Mouse (Mus musculus): ENCODE data around the gene Trip6. TPM values are rescaled to one million over a fixed set of nuclear protein-coding genes. Genes with fewer than 3 reads are reported as not detected.

Gene Trip6
- polyA plus RNA-seq, 1 experiment: 59.3 TPM

DNA sequence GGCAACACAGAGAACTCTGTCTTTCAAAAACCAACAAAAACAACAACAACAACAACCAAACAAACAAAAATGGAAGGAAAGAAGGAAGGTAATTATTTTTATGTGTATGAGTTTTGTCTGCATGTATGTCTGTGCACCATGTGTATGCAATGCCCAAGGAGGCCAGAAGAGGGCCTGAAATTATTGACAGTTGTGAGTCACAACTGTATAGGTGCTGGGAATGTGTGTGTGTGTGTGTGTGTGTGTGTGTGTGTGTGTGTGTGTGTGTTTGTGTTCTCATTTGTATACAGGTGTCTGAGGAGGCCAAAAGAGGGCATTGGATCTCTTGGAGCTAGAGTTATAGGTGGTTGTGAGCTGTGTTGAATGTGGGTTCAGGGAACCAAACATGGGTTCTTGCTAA lies 29.7 kb upstream of the Trip6 start:
- no peak for TF ChIP-seq GATA1 (IDR thresholded peaks at IDR 0.05; ENCODE audit: low read length)

DNA sequence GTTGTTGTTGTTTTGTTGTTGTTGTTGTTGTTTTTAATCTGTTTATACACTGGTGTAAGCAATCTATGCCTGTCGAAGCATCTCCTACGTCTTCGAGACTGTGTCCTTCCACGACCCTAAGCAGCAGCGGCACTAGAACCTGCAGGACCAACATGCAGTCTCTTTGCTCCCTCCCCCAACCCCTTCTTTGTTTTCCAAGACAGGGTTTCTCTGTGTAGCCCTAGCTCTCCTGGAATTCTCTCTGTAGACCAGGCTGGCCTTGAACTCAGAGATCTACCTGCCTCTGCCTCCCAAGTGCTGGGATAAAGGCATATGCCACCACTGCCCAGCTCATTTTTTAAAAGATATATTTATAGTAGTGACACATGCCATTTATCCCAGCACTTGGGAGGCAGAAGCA lies 29.2 kb upstream of the Trip6 start:
- TF ChIP-seq GATA1 (IDR thresholded peaks at IDR 0.05; ENCODE audit: low read length): no peak

DNA sequence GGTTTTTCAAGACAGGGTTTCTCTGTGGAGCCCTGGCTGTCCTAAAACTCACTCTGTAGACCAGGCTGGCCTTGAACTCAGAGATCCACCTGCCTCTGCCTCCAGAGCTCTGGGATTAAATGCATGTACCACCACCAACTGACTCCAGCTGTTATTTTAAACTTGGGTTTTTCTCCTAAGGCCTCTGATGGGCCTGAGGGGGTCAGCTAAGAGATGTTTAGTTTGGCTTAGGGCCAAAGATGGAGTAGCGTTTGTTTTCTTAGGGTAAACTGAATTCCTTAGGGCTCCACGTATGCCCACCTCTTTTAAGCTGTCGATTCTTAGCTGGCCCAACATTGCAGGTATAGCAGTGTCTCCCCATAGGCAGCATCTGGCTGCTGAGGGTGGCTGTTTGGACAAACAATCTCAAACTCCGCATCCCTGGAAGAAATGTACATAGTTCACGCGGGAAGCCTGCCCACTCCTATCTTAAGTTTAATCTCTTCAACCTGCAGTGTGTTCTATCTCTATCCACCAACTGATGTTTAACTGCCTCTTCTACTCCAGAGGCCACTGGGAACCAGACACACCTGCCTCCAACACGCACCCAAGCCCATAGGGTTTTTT lies 28.3 kb upstream of the Trip6 start:
- no peak for TF ChIP-seq GATA1 (IDR thresholded peaks at IDR 0.05; ENCODE audit: low read length)

DNA sequence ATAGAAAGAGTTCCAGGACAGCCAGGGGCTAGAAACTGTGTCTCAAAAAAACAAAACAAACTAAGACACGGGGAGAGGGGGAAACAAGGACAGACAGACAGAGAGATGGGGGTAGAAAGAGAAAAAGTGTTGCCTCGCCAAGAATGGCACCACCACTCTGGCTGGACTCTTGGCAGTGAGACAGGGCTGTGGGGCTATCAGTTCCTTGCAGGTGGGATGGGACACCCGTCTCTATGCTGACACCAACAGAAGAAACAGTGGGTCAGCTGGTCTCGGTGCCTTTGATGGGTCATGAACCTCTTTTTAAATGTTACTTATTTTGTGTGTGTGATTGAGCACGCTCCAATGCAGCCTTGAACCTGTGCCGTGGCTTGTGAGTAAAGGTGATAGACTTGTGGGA lies 26.0 kb upstream of the Trip6 start:
- TF ChIP-seq GATA1 (IDR thresholded peaks at IDR 0.05; ENCODE audit: low read length): no peak

DNA sequence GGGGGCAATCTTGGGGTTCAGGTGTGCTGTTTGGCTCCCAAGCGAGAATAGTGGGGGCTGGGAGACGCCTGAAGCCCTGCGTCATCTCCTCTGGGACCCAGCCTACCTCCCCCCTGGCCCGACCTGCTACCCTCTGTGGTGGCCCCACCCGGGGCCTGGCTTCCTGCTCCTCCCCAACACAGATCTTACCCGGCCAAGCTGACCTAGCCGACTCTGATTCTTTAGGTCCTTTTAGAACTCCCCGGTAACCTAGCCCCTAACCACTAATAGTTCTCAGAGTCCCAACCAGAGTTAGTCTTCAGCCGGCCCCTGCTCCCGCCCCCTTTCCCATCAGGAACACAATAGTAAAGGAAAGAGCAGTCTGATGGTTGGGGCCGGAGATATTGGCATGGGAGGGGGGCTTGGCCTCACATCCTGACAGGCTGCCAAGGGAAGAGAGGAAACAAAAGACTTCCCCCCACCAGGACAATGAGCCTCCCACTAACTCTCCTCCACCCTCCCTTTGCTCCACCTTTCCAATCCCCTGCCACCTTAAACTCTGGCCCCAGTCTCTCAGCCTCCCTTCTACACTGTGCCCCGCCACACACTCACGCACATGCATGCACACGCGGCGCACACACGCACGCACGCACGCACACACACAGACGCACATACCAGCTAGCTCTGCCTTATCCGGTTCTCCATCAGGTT lies 25.2 kb upstream of the Trip6 start:
- TF ChIP-seq GATA1 (IDR thresholded peaks at IDR 0.05; ENCODE audit: low read length): no peak

DNA sequence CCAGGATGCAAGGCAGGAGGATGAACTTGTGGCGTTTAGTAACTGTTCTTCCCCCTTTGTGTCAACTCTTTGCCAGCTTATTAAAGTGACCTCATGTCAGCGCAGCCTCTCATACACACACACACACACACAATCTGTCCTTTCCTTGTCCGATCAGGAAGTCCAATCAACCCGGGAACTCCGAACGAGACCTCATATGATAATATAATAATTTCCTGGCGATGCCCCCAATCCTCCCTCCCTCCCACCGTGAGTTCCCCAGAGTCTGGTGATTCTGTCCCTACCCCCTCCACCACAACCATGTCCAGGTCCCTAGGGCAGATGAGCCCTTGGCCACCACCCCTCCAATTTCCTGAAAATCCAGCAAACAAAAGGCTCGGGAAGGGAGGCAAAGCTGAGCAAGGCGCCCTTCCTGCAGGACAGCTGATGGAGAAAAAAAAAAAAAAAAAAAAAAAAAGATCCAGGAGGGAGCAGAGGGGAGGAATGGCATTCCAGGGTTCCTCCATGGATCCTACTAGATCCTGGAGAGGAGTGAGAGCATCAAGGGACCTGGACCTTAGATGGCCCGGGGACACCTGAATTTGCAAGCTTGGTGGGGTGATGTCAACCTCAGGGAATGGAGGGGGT lies 24.6 kb upstream of the Trip6 start:
- TF ChIP-seq GATA1 (IDR thresholded peaks at IDR 0.05; ENCODE audit: low read length): no peak

DNA sequence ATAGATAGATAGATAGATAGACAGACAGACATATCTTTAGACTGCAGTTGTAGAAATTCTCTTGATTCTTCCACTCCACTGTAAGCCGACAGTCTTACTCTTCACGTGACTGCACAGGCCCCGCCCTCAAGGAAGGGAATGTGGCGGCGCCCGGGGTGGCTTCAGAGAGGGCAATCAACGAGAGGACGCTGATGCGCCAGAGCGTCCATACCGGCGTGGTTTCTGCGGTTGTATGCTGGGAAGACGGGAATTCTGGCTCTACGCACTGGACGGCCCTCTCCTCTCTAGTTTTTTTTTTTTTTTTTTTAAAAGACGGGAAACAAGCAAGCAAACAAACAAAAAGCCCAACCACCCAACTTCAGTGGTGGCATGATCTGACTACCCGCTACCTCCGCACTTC lies 24.1 kb upstream of the Trip6 start:
- TF ChIP-seq GATA1 (IDR thresholded peaks at IDR 0.05; ENCODE audit: low read length): no peak

DNA sequence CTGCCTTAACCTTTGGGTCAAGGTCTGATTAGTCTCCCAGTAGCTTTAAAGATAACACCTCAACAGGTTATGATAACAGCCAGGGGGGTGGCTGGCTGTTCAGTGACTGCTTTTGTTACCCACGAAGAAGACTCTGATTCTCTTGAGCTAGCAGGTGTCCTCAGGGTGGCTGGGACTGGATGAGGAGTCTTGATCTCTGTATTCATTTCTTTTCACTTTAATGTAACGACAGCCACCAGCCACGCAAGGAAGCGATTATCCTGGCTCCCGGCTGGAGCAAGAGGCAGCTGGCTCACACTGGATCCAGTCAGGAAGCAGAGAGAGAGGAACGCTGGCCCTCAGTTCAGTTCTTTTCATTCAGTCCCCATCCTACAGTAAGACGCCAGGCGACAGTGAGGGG lies 23.0 kb upstream of the Trip6 start:
- no peak for TF ChIP-seq GATA1 (IDR thresholded peaks at IDR 0.05; ENCODE audit: low read length)

DNA sequence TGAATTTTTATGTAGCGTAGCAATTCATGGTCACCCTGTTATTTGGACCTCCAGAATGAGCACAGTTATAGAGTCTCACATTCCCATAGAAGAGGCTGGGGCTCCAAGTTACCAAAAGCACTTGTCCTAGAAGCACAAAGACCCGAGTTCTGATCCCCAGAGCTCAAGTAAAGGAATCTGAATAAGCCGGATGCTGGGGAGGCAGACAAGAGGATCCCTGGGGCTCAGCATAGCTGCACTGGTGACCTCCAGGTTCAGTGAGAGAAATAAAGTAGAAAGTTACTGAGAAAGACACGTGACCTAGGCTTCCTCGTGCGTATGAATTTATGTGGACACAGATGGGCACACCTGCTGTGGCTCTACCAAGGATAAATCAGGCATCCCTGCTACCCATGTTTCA lies 20.9 kb upstream of the Trip6 start:
- TF ChIP-seq GATA1 (IDR thresholded peaks at IDR 0.05; ENCODE audit: low read length): no peak

DNA sequence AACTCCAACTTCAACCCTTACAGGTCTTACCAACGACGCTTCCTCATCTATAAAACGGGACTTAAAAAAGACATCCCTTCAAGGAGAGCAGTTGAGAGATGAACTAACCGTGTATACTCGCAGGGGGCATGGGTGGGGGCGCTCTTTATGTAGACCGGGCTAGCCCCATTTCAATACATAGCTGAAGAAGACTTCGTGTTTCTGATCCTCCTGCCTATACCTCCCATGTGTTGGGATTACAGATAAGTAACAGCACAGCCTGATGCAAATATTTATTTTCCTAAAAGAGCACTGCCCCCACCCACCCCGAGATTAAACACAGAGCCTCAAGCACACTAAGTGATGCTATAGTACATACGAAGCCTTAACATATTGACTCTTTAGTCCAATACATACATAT lies 20.1 kb upstream of the Trip6 start:
- TF ChIP-seq GATA1 (IDR thresholded peaks at IDR 0.05; ENCODE audit: low read length): no peak

DNA sequence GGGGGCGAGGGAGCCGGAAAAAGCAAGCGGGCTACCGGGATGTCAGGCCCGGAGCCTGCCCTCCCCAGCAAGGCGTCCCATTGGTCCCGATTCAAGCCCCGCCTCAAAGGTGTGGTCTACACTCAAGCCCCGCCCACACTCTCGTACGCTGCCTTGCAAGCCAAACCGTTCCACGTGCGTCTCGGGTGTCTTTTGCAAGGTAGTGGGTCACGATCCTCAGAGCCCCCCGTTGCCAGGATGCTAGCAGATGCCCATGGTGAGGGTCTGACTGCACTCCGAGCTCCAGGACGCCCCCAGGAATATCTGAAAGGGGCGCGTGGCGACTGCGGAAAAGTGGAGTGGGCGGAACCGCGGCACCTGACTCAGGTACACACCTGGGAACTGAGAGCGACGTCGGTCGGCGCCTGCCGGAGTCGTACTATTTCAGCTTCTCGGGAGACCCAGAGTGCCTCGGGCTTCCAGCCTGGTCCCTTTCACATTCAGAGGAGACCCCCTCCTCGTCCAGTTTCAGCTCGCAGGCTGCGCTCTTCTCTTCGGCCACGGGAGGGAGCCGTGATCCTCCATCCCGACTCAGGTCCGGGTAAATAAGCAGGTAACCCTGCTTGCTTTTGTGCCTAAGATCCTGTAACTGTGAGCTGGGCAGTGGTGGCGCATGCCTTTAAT lies 19.4 kb upstream of the Trip6 start, which contains the start of gene Slc12a9:
Slc12a9 (minus strand) TSS at position 86 of the 663 bp plus-strand sequence.
- no peak for TF ChIP-seq GATA1 (IDR thresholded peaks at IDR 0.05; ENCODE audit: low read length)

DNA sequence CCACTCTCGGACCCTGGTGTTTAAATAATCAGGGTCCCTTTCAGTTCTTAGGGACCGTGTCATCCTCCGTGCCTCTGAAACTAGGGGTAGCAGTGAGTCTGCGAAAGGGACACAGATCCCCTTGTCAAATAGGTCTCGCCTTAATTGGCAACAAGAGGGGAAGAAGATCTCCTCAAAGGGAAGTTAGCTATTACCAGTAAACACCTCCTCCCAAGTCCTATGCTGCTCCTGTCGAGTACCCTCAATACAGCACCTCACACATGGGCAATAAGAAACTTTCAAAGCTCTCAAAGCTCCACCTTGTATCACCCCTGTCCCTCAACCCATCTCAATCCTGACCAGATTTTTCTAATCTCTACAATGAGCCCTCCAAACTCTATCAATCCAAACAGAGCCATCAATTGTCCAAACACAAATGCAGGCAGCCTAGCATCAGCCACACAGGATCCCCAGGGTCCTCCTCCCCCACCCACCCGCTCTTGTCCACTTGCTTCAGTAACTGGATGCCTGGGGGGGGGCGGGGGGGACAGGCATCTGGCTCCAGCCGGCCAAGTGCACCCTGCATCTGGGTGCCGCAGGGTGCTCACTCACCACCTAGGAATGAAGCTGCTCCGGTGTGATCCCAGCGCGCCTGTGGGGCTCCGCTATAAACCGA lies 18.8 kb upstream of the Trip6 start:
- TF ChIP-seq GATA1 (IDR thresholded peaks at IDR 0.05; ENCODE audit: low read length): no peak

DNA sequence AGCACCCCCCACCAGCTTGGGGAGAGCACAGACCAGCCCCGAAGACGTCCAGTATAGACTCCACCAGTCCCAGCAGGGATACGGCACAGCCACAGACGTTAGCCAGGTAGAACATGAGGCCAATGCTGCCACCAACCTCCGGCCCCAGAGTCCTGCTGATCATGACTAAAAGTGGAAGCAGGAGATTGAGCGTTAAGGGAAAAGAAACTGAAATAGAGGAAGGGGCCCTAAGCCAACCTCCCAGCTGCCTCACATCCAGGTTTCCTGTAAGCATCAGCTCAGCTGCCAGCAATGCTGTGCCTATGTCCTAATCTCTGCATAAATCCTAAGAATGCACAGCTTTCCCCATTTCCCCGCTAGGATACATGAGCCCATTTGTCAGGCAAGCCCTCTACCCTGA lies 16.7 kb upstream of the Trip6 start:
- no peak for TF ChIP-seq GATA1 (IDR thresholded peaks at IDR 0.05; ENCODE audit: low read length)

DNA sequence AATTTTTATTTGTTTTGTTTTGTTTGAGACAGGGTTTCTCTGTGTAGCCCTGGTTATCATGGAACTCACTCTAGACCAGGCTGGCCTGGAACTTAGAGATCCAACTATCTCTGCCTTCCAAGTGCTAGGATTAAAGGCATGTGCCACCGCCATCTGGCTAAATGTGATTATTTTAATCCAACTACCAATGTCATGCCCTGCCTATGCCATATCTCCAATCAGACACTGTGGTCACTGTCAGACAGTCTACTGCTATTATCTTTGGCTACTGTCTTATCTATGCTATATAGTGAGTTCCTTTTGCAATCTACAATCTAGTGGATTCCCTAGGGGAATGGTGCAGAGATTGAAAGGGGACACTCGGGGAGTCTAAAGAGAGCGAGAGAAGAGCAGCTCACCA lies 6.8 kb upstream of the Trip6 start:
- peak; percentile 88 for TF ChIP-seq GATA1 (IDR thresholded peaks at IDR 0.05; ENCODE audit: low read length)

DNA sequence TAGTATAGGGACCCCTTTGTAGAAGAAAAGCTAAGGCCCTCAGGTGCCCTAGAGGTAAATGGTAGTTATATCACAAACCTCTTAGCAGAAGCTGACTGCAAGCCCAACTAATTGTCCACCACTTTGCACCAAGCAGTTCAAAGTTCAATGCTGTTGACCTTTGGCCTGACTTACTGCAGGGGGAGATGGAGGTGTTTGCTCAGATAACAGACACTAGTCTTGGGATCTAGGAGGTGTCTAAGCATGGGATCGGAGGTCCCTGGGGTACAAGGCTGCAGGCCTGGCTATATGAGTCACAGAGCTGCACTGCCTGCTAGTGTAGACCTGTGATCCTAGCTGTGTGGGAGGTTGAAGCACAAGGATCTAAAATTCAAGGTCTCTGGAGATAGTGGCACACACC lies 4.4 kb upstream of the Trip6 start:
- no peak for TF ChIP-seq GATA1 (IDR thresholded peaks at IDR 0.05; ENCODE audit: low read length)

DNA sequence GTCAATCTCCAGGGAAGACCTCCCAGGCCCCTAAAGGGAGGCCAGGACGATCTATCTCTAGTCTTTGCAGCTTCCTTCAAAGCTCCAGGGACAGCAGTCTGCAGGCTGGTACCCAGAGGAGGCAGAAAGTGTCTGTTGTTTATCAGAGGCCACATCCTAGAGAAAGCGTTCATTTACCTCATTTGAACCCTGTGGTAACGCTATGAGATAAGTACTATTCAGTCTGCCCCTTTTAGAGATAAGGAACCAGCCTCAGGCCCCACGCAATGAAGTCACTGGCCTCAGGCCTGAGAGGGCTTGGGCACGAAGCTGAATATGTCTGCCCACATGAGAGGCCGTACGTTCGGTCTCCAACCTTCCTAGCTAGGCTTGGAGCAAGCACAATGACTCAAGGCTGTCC lies 3.2 kb upstream of the Trip6 start:
- TF ChIP-seq GATA1 (IDR thresholded peaks at IDR 0.05; ENCODE audit: low read length): peak; percentile 90

All from G1E-ER4 (cell line).